ENCODE assay signal across 17 mouse cellular contexts in the genomic region with DNA sequence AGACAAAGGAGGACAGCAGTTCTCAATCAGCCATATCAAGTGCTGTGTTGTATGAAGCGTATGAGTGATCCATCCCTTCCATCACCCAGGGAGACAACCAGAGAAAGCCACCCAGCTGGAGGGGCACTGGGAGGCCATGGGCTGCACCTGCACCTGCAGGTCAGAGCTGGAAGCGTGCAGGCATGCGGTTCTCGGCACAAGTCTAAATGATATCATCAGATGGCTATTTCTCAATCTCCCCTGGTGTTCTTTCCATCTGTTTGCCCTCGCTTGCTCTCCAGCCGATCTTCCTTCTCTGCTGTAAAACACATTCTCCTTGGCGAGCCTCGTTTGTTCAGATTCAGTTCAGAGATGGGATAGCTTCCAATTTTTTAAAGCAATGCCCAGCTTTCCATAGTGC.
DNase-seq lines count a peak whose midpoint lies in the region; ATAC-seq and TF ChIP-seq lines count a peak whose summit lies in the region.
"Had no signal": no experiment of that assay in that cellular context is flagged by ENCODE, and none has a peak within 500 bp of the region (broad histone marks: within the 10 kb centered on the region; RNA-seq: fewer than 3 reads in every experiment).

No protein-coding gene starts in this region.

- DNase-seq in liver, result no peak
- DNase-seq in Patski (ENCODE audit: low read depth, low spot score), result peak; percentile 58
- peak; percentile 82 for DNase-seq in cerebellum, adult 11 months
- peak; percentile 84 to 85 for DNase-seq in cerebellum, postnatal 25 days
- DNase-seq in kidney, adult 8-10 months, result no peak
- DNase-seq: adrenal gland, postnatal 25 days; heart, adult 2 months; kidney, postnatal 14 days; right cerebral cortex, postnatal 4 days; thymus, postnatal 14 days had no signal

- CTCF ChIA-PET in Patski (lab: Charles Lee), result no interaction called here

- no peak for TF ChIP-seq CTCF in Patski (IDR thresholded peaks at IDR 0.05)

- 61% methylated on average over 8 of the region's 8 CpGs for WGBS in liver, embryonic 16.5 days (ENCODE audit: insufficient replicate concordance)
- 66% methylated on average over 8 of the region's 8 CpGs for WGBS in kidney, embryonic 16.5 days

- H3K27ac ChIP-seq in liver, embryonic 16.5 days (ENCODE audit: low read length), result no peak overlapping the region
- H3K27ac ChIP-seq in kidney, embryonic 16.5 days (ENCODE audit: low read length), result no peak overlapping the region
- H3K27ac ChIP-seq: heart, adult 2 months; hindbrain, embryonic 12.5 days; liver, embryonic 15.5 days had no signal

- POLR2A ChIA-PET in Patski (lab: Charles Lee), result no interaction called here

- ATAC-seq in liver, embryonic 16.5 days (ENCODE audit: low read depth), result peak; percentile 41; the same call in 1 of the 2 replicates
- peak; percentile 38 for ATAC-seq in Patski
- ATAC-seq in kidney, embryonic 16.5 days (ENCODE audit: low FRiP score, low TSS enrichment), result no peak
- no peak for ATAC-seq in activated CD4-positive, CD25-positive, alpha-beta regulatory T cell, adult 4 months
- ATAC-seq: CD4-positive, CD25-positive, alpha-beta regulatory T cell, adult 4 months; intestine, embryonic 16.5 days had no signal

- H3K36me3 ChIP-seq in liver, embryonic 16.5 days (ENCODE audit: control insufficient read depth, insufficient read depth), result no peaks in the 10 kb centered on the region
- no peaks in the 10 kb centered on the region for H3K36me3 ChIP-seq in kidney, embryonic 16.5 days (ENCODE audit: insufficient read depth, low read length)
- H3K36me3 ChIP-seq: hindbrain, embryonic 12.5 days; liver, embryonic 15.5 days had no signal

- H3K4me2 ChIP-seq in liver, embryonic 16.5 days (ENCODE audit: low read depth, low read length), result no peak overlapping the region
- no peak overlapping the region for H3K4me2 ChIP-seq in kidney, embryonic 16.5 days (replicated peaks; ENCODE audit: low read depth, low read length)
- H3K4me2 ChIP-seq: hindbrain, embryonic 12.5 days; liver, embryonic 15.5 days had no signal

- no peak overlapping the region for H3K4me3 ChIP-seq in liver, embryonic 16.5 days (ENCODE audit: low read depth, low read length)
- no peak overlapping the region for H3K4me3 ChIP-seq in kidney, embryonic 16.5 days (ENCODE audit: low read length)
- H3K4me3 ChIP-seq: heart, adult 2 months; hindbrain, embryonic 12.5 days; liver, embryonic 15.5 days had no signal

- H3K9me3 ChIP-seq in liver, embryonic 16.5 days (replicated peaks; ENCODE audit: control insufficient read depth, low read length), result no peaks in the 10 kb centered on the region
- no peaks in the 10 kb centered on the region for H3K9me3 ChIP-seq in kidney, embryonic 16.5 days (ENCODE audit: low read length)
- H3K9me3 ChIP-seq: hindbrain, embryonic 12.5 days; liver, embryonic 15.5 days had no signal

- H3K27me3 ChIP-seq in liver, embryonic 16.5 days (ENCODE audit: control insufficient read depth, insufficient read depth, low read depth, low read length), result no peaks in the 10 kb centered on the region
- H3K27me3 ChIP-seq in Patski, result no peaks in the 10 kb centered on the region
- H3K27me3 ChIP-seq in kidney, embryonic 16.5 days (ENCODE audit: insufficient read depth, low read length), result no peaks in the 10 kb centered on the region
- H3K27me3 ChIP-seq: hindbrain, embryonic 12.5 days; liver, embryonic 15.5 days had no signal

- H3K4me1 ChIP-seq in liver, embryonic 16.5 days (ENCODE audit: control insufficient read depth, low read depth, low read length), result no peaks in the 10 kb centered on the region
- H3K4me1 ChIP-seq in kidney, embryonic 16.5 days (ENCODE audit: insufficient read depth, low read length), result peaks cover 13% of the 10 kb centered on the region; the same call in 1 of the 2 replicates
- H3K4me1 ChIP-seq: liver, embryonic 15.5 days had no signal

- no peak overlapping the region for H3K9ac ChIP-seq in liver, embryonic 16.5 days (ENCODE audit: low read depth, low read length)
- H3K9ac ChIP-seq in kidney, embryonic 16.5 days (replicated peaks; ENCODE audit: low read length), result no peak overlapping the region
- H3K9ac ChIP-seq: hindbrain, embryonic 12.5 days; liver, embryonic 15.5 days had no signal

- in situ Hi-C loops in Patski (cut with MboI; ENCODE audit: low pct_unique_long_range_greater_than_20kb), result loop anchor here (25.0 kb wide), 1 partner anchor 671 kb away; no protein-coding TSS in a partner anchor

Comparison
In these comparisons a context has a peak if more than half of its experiments do, and no peak if none do; other contexts are left out.
1. ATAC-seq: peak in liver, embryonic 16.5 days (single experiment) and Patski (single experiment); none in kidney, embryonic 16.5 days (single experiment) and activated CD4-positive, CD25-positive, alpha-beta regulatory T cell, adult 4 months (single experiment).
2. DNase-seq: peak in Patski (single experiment), cerebellum, adult 11 months (single experiment) and cerebellum, postnatal 25 days (2 of 2); none in liver (single experiment) and kidney, adult 8-10 months (0 of 2).